Mouse (Mus musculus) layer of hippocampus, adult 9-11 months (tissue): ENCODE data around the gene C1qb.
A peak's percentile ranks its signal among the peaks of the same experiment; 100 is the strongest.

Source experiments
- DNase-seq: peaks from one replicate; pipeline ENCODE4 v3.0.0; 2022

C1qb gene

GRCm38 (mm10) chr4:136886101-136886500 is at the start of gene C1qb:
C1qb (minus strand) TSS chr4:136886187.
- DNase-seq, result peak; percentile 80

- DNase-seq, result no peak
Observed at GRCm38 (mm10) chr4:136934746-136935613, 49.0 kb upstream of the C1qb start.

DNA sequence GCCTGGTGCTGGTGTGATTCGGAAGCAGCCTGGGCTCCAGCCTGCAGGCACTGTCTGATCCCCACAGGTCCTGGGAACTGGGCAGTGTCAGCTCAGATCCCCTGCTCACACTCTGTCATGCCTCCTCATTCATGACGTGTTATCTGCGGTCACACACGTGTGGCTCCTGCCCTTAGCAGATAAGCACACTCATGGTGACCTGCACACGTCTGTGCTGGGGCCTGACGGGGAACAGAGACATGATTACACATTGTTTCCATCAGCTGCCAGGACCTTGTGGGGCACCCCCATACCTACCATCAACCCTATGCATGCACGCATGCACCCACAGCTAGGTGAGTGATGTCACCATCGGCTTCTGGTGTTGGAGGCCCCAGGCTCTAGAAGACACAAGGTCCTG is 44.5 kb upstream of the C1qb start:
- no peak for DNase-seq

DNA sequence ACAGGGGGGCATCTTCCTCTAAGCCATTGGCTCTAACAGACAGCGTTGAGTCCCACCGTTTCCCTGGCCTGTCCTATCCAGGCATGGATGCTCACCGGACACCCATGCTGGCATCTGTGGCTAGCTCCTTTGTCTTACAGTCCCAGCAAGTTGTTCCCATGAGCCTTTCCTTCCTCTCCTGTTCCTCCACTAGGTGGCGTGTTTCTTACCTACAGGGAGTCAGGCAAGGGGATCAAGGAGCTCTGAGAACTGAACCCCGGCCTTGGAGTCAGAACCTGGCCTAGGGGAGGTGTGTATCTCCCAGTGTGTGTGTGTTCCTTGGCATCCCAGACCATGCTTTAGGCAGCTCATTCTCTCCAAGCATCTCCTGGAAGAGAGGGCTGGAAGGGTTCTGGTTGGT is 42.9 kb upstream of the C1qb start:
- DNase-seq, result no peak

DNA sequence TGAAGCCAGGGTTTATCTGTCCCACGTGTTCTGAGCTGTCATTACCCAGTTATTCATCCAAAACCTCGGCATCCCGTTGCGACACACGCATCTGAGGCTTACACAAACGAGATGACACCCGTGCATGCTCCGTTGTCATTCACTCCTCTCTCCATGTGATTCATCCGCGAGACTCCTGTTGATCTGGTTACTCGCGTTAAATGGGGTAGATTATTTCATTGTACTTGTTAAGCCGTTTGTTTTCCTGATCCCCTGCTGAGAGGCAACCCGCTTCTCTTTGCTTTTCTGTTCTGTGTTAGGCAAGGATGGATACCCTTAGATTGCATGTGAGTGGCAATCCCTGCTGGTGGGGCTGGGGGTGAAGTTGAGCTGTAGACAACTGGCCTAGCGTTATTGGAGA is 39.8 kb upstream of the C1qb start:
- DNase-seq, result peak; percentile 23

GRCm38 (mm10) chr4:136924529-136924928 is 38.5 kb upstream of the C1qb start:
- no peak for DNase-seq

- DNase-seq, result peak; percentile 55
Observed at GRCm38 (mm10) chr4:136919526-136919925, 33.5 kb upstream of the C1qb start.

DNA sequence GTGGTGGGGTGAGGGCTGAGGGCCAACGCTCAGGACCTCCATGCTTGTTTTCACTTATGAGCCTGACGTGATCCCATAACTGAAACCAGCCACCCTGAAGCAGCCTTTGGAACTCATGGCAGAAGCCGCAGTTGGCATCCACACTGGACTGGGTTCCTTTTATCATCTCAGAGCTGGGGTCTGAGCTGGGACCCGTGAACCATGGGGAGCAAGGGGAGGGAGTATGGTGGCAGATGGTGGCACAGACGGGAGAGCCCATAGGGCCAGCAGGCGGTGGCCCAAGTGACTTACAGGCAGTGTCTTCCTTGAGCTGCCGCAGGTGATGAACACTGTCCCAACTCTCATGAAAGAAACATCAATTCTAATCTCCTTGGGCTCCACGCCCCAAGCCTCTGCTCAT is 32.8 kb upstream of the C1qb start:
- no peak for DNase-seq

GRCm38 (mm10) chr4:136917165-136917524 is 31.2 kb upstream of the C1qb start:
- DNase-seq, result no peak

DNA sequence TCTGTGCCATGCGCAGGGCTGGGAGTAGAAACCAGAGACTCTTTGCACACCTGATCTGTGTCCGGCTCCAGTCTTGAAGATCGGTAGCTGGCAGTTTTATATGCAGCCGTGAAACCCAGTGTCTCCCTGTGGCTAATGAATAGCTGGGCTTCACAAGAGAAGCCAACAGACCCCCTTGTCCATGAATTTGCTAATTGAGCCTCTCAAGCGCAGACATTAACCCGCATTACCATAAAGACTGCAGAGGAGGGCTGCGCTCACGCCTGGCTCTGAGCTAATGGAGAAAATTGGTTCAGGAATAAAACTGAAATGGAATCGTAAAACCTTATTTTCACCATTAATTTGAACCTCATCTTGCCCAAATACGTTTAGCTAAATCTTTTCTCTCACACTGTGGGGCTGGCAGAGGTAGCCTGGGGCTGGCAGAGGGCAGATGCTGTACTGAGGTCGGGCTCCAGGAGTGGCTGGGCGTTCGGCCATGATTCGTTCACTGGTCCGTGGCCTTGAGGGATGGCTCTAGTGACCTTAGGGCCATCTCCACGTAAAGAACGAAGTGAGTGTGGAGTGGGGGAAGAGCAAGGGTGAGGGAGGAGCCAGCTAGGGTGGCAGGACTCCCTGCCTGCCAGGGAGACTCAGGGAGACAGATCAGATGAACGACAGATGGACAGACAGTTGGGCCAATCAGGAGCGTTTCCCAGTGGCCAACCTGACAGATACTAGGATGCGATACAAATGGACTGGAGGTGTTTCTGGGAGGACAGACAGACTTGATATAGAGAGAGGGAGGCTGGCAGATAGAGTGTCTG is 30.6 kb upstream of the C1qb start:
- no peak for DNase-seq

DNA sequence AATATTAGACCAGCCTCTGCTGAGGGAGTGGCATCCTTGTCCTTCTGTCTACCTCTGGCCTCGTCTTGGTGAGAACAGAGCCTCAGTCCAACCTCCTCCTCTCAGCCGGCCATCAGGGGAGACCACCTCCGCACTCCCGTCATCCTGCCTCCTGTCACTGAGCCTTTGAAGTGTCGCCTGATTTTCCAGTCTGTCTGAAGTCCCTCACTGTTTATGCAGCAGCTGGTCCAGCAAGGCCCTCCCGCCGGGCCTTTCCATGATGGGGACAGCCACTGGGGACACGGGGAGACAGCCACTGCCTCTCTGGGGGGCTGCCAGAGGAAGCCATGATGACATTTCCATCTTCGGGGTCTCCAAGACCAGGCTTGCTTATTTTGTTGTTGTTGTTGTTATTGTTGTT is 26.9 kb upstream of the C1qb start:
- no peak for DNase-seq

- peak; percentile 62 for DNase-seq
Observed at GRCm38 (mm10) chr4:136911804-136912203, 25.8 kb upstream of the C1qb start.

- DNase-seq, result no peak
Observed at GRCm38 (mm10) chr4:136911211-136911646, 25.2 kb upstream of the C1qb start.

DNA sequence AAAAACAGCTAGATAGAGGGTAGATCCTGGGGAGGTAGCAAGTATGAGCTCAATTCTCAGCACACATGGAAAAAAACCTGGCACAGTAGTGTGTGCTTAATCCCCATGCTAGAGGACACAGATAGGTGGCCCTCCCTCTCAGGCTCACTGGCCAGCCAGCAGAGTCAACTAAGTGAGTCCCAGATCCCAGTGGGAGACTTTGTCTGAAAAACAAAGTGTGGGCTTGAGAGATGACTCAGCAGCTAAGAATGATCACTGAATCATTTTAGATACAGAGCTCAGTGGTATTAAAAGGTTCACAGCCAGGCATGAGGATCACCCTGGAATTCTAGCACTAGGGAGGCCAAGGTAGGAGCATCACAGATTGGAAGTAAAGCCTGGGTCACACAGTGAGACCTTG is 21.8 kb upstream of the C1qb start:
- DNase-seq, result no peak

DNA sequence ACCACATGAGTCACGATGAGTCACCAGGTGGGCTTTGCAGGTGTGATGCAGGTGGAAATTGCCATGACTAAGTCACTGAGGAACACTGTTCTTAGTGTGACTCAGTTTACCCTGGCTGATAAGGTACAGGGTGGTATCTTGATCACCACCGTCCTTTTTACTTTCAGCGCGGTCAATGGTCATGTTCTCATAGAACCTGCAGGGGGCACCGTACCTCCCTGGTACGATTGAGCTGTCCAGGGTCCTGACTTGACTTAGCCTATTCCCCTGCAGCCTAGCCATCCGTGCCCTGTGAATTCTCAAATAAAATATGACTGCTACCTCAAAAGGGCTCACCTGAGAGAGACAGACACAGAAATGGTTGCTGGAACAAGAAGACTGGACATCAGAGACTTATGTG is 21.0 kb upstream of the C1qb start:
- DNase-seq, result no peak

GRCm38 (mm10) chr4:136904767-136905539 is 19.0 kb upstream of the C1qb start:
- DNase-seq, result no peak

GRCm38 (mm10) chr4:136899154-136899553 is 13.2 kb upstream of the C1qb start:
- no peak for DNase-seq

- DNase-seq, result peak; percentile 74
Observed at GRCm38 (mm10) chr4:136898637-136899036, 12.7 kb upstream of the C1qb start, which contains the start of gene C1qa. C1qa (minus strand) TSS chr4:136898803.

GRCm38 (mm10) chr4:136898084-136898598 is 12.2 kb upstream of the C1qb start:
- no peak for DNase-seq

- DNase-seq, result no peak
Observed at GRCm38 (mm10) chr4:136896461-136896860, 10.5 kb upstream of the C1qb start.

DNA sequence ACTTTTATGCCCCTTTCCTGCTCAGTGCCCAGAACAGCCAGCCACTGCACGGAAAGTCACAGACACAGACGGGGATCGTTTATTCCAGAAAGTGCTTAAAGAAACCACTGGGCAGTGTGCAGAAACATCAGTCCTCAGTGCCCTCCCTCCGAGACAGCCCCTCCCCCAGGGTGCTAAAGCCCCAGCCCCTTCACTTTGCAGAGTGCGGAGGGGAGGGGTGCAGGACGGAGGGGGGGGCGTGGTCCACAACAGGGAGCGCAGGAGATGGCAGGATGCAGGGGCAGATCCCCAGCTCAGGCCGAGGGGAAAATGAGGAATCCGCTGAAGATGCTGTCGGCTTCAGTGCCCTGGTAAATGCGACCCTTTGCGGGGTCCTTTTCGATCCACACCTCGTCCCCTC is 9.9 kb upstream of the C1qb start:
- DNase-seq, result no peak

GRCm38 (mm10) chr4:136894821-136895220 is 8.8 kb upstream of the C1qb start:
- no peak for DNase-seq
